Mouse (Mus musculus) forebrain, postnatal 0 days (tissue): Measurements from ENCODE around the gene Cysrt1. TPM values are rescaled to one million over a fixed set of nuclear protein-coding genes. Genes with fewer than 3 reads are reported as not detected.

ENCODE experiments used
- ATAC-seq: fragments of 200-750 bp; cut with Nextera tagmentation; 2 replicates; pipeline ENCODE4 v1.8.0; 2017; ENCODE audit warnings: mild to moderate bottlenecking, moderate library complexity
- DNase-seq: peaks from one replicate; pipeline ENCODE4 v3.0.0-alpha.2; 2015
- H3K27ac ChIP-seq: fragments of 300-500 bp; sonication (generic); 2 replicates; pipeline ENCODE4 v1.5.1; 2014; ENCODE audit warnings: low read depth, mild to moderate bottlenecking, antibody characterized with exemption, low read length, moderate library complexity, mixed read lengths
- H3K27me3 ChIP-seq: fragments of 300-500 bp; sonication (generic); 2 replicates; pipeline ENCODE4 v1.6.1; 2014; ENCODE audit warnings: mild to moderate bottlenecking, low read length, mixed read lengths; ENCODE audit not compliant: insufficient read depth
- H3K36me3 ChIP-seq: fragments of 300-500 bp; sonication (generic); 2 replicates; pipeline ENCODE4 v1.6.1; 2014; ENCODE audit warnings: mild to moderate bottlenecking, moderate library complexity; ENCODE audit not compliant: insufficient read depth
- H3K4me1 ChIP-seq: fragments of 300-500 bp; sonication (generic); 2 replicates; pipeline ENCODE4 v1.6.1; 2014; ENCODE audit warnings: antibody characterized with exemption; ENCODE audit not compliant: insufficient read depth
- H3K4me2 ChIP-seq: fragments of 300-500 bp; sonication (generic); 2 replicates; pipeline ENCODE4 v1.6.1; 2014; ENCODE audit warnings: low read depth, mild to moderate bottlenecking, moderate library complexity
- H3K4me3 ChIP-seq: fragments of 300-500 bp; sonication (generic); 2 replicates; pipeline ENCODE4 v1.5.1; 2014; ENCODE audit warnings: low read depth, low read length, mixed read lengths
- H3K9ac ChIP-seq: fragments of 300-500 bp; sonication (generic); 2 replicates; pipeline ENCODE4 v1.6.1; 2014; ENCODE audit warnings: mild to moderate bottlenecking
- H3K9me3 ChIP-seq: fragments of 300-500 bp; sonication (generic); 2 replicates; pipeline ENCODE4 v1.6.1; 2016; ENCODE audit warnings: low read length
- CTCF ChIP-seq: sonication (generic); IDR thresholded peaks from 2 replicates; pipeline ENCODE4 v1.5.1; 2016; ENCODE audit warnings: antibody characterized with exemption, control low read depth, low read depth
- WGBS: fragments of 180-500 bp; shearing (Covaris S2); extraction: QIAGEN DNeasy Blood & Tissue Kit; methylation state at CpG from one replicate; pipeline ENCODE4 v1.1.7; 2014; 5-methylcytosine and 5-hydroxymethylcytosine counted together
- polyA plus RNA-seq: library from polyadenylated mRNA; unstranded; fragments of >200 nt; fragmentation: Nextera tagmentation; extraction: Ambion mirVana; gene quantifications from 2 replicates; pipeline ENCODE4 v1.2.1, GENCODE M21; 2015
- total RNA-seq: library from RNA; depleted of rRNA; stranded (reverse); fragments of >200 nt; gene quantifications from 2 replicates; pipeline ENCODE4 v1.2.3, GENCODE M21; 2014

Cysrt1 gene
- total and polyA plus RNA-seq, 2 experiments from 2014 or later = not detected

DNA sequence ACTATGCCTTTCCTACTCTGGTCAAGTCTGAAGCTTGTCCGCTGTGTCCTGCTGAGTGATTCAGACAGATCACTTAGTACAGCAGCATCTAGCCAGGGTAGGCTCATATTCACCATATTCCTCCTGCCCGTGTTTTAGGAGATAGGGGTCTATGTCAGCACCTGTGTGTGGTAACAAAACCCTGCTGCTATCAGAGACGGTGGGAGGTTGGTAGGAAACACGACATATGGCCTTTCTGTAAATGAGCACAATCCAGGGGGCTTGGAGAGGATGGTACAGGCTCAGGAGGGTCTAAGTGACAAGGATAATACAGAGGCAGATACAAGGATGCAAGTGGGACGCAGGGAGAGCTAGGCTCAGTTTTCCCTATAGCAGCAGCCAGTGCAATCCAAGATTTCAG lies 12.7 kb downstream of the Cysrt1 start:
- Histone ChIP-seq H3K4me2 (no peak overlapping the region), H3K27me3 (no peaks in the 10 kb centered on the region; the same call in 1 of the 2 replicates), H3K9ac (no peak overlapping the region), H3K4me1 (peaks cover 11% of the 10 kb centered on the region; the same call in 1 of the 2 replicates), H3K36me3 (no peaks in the 10 kb centered on the region), H3K9me3 (no peaks in the 10 kb centered on the region), H3K4me3 (no peak overlapping the region), H3K27ac (no peak overlapping the region)
- no peak for ATAC-seq
- WGBS = 80% methylated on average over 5 of the region's 5 CpGs
- no peak for DNase-seq
- no peak for TF ChIP-seq CTCF

GRCm38 (mm10) chr2:25228995-25229530 lies 13.2 kb downstream of the Cysrt1 start:
- H3K4me3 ChIP-seq = no peak overlapping the region
- no peaks in the 10 kb centered on the region for H3K9me3 ChIP-seq
- H3K27me3 ChIP-seq = no peaks in the 10 kb centered on the region; the same call in 1 of the 2 replicates
- peak overlapping the region; percentile 78 for H3K27ac ChIP-seq
- WGBS = 69% methylated on average over 6 of the region's 6 CpGs
- DNase-seq (no peak), ATAC-seq (no peak)
- H3K9ac ChIP-seq = no peak overlapping the region; the same call in 1 of the 2 replicates
- H3K36me3 ChIP-seq = no peaks in the 10 kb centered on the region
- peaks cover 11% of the 10 kb centered on the region; the same call in 1 of the 2 replicates for H3K4me1 ChIP-seq
- H3K4me2 ChIP-seq = peak overlapping the region; percentile 35; the same call in 1 of the 2 replicates
- no peak for TF ChIP-seq CTCF

- H3K4me1 ChIP-seq = peaks cover 15% of the 10 kb centered on the region; the same call in 1 of the 2 replicates
- no peaks in the 10 kb centered on the region for H3K27me3 ChIP-seq
- DNase-seq (peak; percentile 86), ATAC-seq (peak; percentile 25)
- 0 out of 2 replicates have a peak overlapping the region, but pooled peaks have one; percentile 26 for H3K9ac ChIP-seq
- no peaks in the 10 kb centered on the region for H3K36me3 ChIP-seq
- H3K4me2 ChIP-seq = peak overlapping the region; percentile 35
- H3K9me3 ChIP-seq = no peaks in the 10 kb centered on the region
- TF ChIP-seq CTCF = peak; percentile 72
- 1% methylated on average over 7 of the region's 7 CpGs for WGBS
- H3K27ac ChIP-seq = peak overlapping the region; percentile 78
- peak overlapping the region; percentile 11; the same call in 1 of the 2 replicates for H3K4me3 ChIP-seq
Measured at GRCm38 (mm10) chr2:25228431-25228889, 13.8 kb downstream of the Cysrt1 start.

DNA sequence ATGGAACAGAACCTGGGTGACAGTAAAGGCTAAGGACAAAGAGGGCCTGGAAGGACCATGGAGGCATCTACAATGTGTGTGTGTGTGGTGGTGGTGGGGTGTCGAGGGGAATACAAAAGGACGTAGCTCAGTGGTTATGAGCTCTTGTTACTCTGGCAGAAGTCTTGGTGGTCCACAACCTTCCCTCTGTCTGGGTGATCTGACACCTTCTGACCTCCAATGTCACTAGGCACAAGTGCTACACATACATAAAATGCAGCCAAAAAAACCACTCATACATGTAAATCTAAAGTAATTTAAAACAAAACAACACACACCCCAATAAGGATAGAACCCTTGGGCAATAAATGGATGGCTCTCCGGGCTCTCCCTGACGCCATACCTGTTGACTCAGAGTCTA lies 14.8 kb downstream of the Cysrt1 start:
- ATAC-seq = no peak

DNA sequence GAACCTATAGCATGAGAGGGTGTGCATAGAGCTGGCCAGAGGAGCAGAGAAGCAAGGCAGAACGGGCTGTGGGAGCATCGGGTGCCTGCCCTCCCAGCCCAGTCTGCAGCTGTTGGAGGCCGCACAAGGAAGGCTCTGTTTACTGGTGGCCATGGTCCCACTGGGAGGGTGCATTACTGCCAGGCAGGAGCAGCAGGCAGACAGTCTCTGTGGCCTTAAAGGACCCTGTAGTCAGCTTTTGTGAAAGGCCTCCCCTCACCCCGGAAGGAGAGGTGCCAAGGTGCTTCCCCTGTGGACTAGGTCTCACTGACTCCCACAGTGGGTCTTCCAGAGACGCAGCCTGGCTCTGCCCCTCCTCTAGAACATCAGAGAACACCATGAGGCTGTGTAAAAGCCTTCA lies 15.4 kb downstream of the Cysrt1 start:
- Histone ChIP-seq H3K27me3 (no peaks in the 10 kb centered on the region), H3K36me3 (no peaks in the 10 kb centered on the region), H3K4me2 (no peak overlapping the region), H3K27ac (no peak overlapping the region; the same call in 1 of the 2 replicates), H3K9ac (no peak overlapping the region), H3K4me3 (no peak overlapping the region), H3K9me3 (no peaks in the 10 kb centered on the region), H3K4me1 (peaks cover 18% of the 10 kb centered on the region; the same call in 1 of the 2 replicates)
- no peak for TF ChIP-seq CTCF
- 83% methylated on average over 5 of the region's 5 CpGs for WGBS
- ATAC-seq = no peak
- DNase-seq = no peak

More for the DNA sequence above, 14.8 kb downstream of the Cysrt1 start:
- TF ChIP-seq CTCF = no peak
- H3K36me3 ChIP-seq = no peaks in the 10 kb centered on the region
- H3K27ac ChIP-seq = no peak overlapping the region
- no peaks in the 10 kb centered on the region for H3K27me3 ChIP-seq
- DNase-seq = no peak
- H3K4me1 ChIP-seq = peaks cover 18% of the 10 kb centered on the region; the same call in 1 of the 2 replicates
- no peak overlapping the region for H3K9ac ChIP-seq
- no peaks in the 10 kb centered on the region for H3K9me3 ChIP-seq
- H3K4me3 ChIP-seq = no peak overlapping the region
- H3K4me2 ChIP-seq = no peak overlapping the region
- WGBS = 91% methylated on average over 4 of the region's 4 CpGs

DNA sequence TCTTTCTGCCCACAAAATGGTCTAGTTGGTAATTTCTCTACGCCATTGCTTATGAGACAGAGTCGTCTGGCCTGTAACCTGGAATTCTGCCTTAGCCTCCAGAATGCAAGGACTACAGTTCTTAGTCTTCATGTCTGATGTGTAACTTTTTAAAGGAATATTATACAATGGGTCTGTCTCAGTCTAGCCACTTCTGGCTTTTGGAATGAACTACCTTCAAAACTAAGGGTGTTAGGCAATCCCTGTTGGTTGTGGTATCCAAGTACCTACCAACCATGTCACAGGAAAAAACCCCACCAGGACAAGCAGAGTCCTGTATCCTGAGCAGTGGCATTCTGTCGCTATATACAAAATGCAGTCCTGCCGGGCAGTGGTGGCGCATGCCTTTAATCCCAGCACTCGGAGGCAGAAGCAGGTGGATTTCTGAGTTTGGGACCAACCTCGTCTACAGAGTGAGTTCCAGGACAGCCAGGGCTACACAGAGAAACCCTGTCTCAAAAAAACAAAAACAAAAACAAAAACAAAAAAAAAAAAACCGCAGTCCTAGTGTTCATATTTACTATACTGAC lies 16.4 kb downstream of the Cysrt1 start:
- ATAC-seq (no peak), DNase-seq (no peak)
- 73% methylated on average over 8 of the region's 8 CpGs for WGBS
- Histone ChIP-seq H3K4me1 (peaks cover 18% of the 10 kb centered on the region; the same call in 1 of the 2 replicates), H3K9ac (no peak overlapping the region), H3K4me2 (peak overlapping the region; percentile 58; the same call in 1 of the 2 replicates), H3K36me3 (no peaks in the 10 kb centered on the region), H3K9me3 (no peaks in the 10 kb centered on the region), H3K27me3 (no peaks in the 10 kb centered on the region), H3K27ac (peak overlapping the region; percentile 96), H3K4me3 (no peak overlapping the region)
- TF ChIP-seq CTCF = no peak
